Mouse (Mus musculus) CD4-positive, CD25-positive, alpha-beta regulatory T cell, adult 4 months (primary cell): ENCODE data around the gene Gm28230. TPM values are rescaled to one million over a fixed set of nuclear protein-coding genes. Genes with fewer than 3 reads are reported as not detected.

Experiments used
- ATAC-seq: one replicate; pipeline ENCODE4 v1.8.0; 2017
- polyA plus RNA-seq, 2 experiments: library from polyadenylated mRNA; unstranded; fragments of 100-300 nt; shearing (Covaris generic); gene quantifications; one replicate each; pipeline ENCODE4 v1.2.1; 2017

Gene Gm28230
- polyA plus RNA-seq, 2 experiments from 2014 or later, result not detected

- ATAC-seq, result no peak
Measured at GRCm38 (mm10) chr2:74741252-74741978, 14.9 kb downstream of the Gm28230 start.

DNA sequence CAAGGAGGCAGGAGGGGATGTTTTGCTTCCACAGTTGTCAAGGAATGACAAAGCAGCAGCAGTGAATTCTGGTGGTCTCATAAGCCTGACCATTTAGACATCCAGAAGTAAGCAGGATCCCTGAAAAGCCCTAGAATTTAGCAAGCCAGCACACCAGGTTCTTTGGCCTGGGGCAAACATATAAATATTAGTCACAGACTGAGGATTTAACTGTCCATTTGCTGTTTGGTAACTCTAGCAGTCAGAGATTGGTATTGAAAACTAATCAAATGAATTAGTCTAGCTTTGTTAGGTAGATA lies 15.4 kb downstream of the Gm28230 start:
- no peak for ATAC-seq

GRCm38 (mm10) chr2:74745540-74746297 lies 19.2 kb downstream of the Gm28230 start:
- ATAC-seq, result no peak

- no peak for ATAC-seq
Measured at GRCm38 (mm10) chr2:74746298-74746921, 19.9 kb downstream of the Gm28230 start.

DNA sequence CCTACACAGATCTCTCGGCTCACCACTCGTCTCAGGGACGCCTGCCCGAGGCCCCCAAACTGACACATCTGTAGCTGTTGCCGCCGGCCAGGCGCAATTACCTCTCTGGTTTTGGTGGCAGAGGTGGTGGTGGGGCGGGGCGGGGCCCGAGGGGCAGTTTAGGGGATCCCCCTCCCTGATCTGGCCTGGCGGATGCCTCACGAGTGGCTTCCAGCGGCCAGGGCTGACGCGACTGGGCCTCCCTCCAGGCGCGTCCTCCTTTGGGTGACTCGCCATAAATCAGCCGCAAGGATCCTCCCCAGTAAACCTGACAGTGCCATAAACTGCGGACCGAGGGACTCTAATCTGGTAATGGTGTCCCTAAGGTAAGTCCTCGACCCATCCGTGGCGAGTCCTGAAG lies 20.5 kb downstream of the Gm28230 start:
- no peak for ATAC-seq

DNA sequence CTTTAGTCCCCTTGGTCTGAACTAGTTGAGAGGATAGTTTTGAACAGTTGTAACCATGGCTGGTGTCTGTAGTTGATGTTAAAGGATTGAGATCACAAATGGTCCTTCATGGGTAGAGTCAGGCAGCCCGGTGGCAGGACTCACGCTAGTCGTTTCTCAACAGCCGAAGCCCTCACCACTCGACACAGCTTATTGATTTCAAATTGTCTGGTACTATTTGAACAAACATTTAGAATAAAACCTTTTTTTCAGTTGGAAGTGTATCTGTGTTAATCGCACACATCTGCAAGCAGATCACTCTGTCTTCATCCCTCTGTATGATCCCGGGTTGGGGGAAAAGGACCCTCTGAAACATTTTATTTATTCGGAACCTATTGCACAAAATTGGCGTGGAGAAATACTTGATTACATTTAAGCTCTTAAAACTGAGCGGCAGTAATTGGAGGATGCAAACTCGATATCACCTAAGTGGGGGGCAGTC lies 21.2 kb downstream of the Gm28230 start:
- no peak for ATAC-seq

GRCm38 (mm10) chr2:74748436-74748995 lies 22.0 kb downstream of the Gm28230 start:
- no peak for ATAC-seq

DNA sequence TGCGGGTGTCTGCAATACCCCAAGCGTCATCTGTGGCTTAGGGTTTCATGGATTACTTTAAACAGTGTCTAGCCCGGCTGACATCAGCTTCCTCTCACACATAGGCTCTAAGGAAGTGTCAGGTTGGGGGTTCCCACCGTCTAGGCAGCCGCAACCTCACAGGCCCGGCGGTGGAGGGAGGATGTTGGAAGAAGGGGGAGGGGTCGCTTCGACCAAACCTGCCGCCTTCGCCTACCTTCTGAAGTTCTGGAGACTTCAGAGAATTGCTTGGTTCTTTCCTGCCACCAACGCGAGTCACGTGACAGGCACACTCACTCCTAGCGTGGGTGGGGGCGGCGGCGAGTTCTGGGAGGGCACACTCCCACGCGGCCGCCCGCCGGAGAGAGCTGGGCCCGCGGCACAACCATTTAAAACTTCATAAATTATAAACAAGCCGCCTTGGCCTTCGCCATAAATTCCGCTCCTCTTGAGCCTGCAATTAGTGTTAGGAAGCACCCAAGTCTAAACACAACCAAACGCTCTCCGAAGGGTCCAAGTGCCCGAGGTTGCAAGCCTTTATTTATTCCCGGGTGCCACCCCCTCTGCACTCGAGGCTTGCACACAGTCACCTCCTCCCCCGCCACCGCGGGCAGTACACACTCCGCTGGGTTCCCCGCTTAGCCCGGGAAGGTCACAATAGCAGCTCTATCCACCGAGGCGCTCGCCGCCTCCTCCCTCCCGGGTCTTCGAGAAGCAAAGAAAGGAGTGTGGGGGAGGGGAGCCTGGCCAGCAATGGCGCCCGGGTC lies 23.0 kb downstream of the Gm28230 start:
- peak; percentile 85 for ATAC-seq

- no peak for ATAC-seq
Measured at GRCm38 (mm10) chr2:74750731-74751250, 24.3 kb downstream of the Gm28230 start.

- no peak for ATAC-seq
Measured at GRCm38 (mm10) chr2:74751861-74752260, 25.3 kb downstream of the Gm28230 start.

GRCm38 (mm10) chr2:74752431-74753174 lies 26.1 kb downstream of the Gm28230 start:
- ATAC-seq, result no peak

GRCm38 (mm10) chr2:74753175-74753523 lies 26.6 kb downstream of the Gm28230 start:
- ATAC-seq, result no peak

GRCm38 (mm10) chr2:74753711-74754110 lies 27.2 kb downstream of the Gm28230 start:
- ATAC-seq, result no peak

DNA sequence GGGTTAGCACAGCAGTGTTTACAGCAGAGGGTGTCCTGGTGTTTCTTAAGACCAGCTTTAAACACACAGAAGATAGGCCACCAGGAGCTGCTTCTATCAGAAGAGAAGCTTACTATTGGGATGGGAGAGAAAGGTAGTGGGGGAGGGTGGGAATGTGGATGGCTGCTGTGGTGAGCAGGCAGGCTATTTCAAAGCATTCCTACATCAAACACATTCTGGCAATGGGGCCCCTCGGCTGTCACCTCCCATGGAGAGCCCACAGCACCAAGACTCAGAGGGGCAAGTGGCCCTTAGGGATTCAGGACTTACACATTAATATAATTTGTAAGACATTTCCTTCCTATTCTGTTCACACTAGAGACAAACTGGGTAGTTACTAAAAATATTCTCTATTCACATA lies 33.6 kb downstream of the Gm28230 start:
- no peak for ATAC-seq

GRCm38 (mm10) chr2:74761941-74762340 lies 35.4 kb downstream of the Gm28230 start:
- ATAC-seq, result no peak

- ATAC-seq, result no peak
Measured at GRCm38 (mm10) chr2:74762522-74763244, 36.2 kb downstream of the Gm28230 start, which contains the start of gene Hoxd1. Gene Hoxd1 (plus strand): TSS chr2:74762980.

- no peak for ATAC-seq
Measured at GRCm38 (mm10) chr2:74763245-74763735, 36.8 kb downstream of the Gm28230 start.

DNA sequence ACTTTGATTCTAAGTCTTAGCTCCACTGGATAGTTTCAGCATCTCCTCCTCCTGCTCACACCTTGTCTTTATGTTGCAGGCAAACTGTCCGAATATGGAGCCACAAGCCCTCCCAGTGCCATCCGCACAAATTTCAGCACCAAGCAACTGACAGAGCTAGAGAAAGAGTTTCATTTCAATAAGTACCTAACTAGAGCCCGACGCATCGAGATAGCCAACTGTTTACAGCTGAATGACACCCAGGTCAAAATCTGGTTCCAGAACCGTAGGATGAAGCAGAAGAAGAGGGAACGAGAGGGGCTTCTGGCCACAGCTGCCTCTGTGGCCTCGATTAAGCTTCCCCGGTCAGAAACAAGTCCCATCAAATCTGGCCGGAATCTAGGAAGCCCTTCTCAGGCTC lies 37.4 kb downstream of the Gm28230 start:
- no peak for ATAC-seq

DNA sequence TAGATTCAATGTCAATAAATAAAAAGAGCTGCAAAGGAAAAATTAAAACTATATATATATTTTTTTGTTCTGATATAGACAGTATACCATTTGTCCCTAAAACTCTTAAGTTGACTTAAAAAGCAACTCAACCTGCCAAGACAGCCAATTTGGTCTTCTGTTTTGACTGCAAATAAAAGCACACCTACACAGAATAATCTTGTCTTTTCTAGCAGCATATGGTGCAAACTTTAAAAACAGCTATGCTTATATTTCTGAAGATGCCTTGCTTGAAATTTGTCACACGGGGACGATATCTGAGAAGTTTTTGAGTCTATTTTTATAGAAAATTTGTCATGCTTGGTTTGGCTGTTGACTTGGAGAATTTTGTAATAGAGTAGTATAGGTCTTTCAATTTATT lies 47.8 kb downstream of the Gm28230 start:
- ATAC-seq, result no peak

DNA sequence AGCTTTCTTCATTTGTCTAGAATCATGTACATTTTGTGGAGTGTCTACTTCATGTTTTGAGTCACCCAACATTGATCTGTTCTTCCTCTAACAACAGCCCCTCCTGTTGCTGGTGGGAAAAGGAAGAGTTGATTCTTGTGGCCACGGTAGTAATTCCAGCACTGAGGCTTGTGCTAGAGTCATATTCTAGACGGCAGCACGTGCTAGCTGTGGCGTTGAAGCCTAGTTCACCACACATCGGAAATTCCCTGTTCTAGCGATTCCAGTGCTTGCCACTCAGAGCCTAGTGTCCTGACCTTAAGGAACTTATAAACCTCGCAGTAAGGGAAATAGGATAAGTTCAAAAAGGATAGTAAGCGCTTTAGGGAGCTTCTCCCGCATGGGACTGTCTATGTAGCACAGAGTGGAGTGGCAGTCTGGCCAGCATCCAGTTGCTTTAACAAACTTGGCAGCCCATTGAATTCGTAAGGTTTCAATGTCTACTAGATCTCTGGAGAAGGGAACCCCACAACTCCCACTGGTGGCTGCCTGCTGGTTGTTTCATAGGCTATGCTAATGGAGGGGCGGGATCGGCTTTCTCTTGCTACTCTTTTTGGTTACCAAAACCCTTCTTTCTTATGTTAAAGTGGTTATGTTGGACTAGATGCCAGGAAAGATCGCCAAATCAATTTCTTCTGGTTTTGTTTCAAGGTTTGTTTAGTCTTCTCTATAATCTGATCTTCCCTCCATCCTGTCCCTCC lies 51.2 kb downstream of the Gm28230 start:
- no peak for ATAC-seq
